9 mouse cellular contexts compared by ENCODE assay signal in genomic region chr19:12002125-12002524, GRCm38 (mm10). TPM values are rescaled to one million over a fixed set of nuclear protein-coding genes. Genes with fewer than 3 reads are reported as not detected.
A peak's percentile ranks its signal among the peaks of the same experiment; 100 is the strongest.
DNase-seq lines count a peak whose midpoint lies in the region; ATAC-seq lines count a peak whose summit lies in the region.
"Had no signal": no experiment of that assay in that cellular context is flagged by ENCODE, and none has a peak within 500 bp of the region (broad histone marks: within the 10 kb centered on the region; RNA-seq: fewer than 3 reads in every experiment).

No protein-coding gene starts in this region.

- ATAC-seq in intestine, embryonic 15.5 days: peak; percentile 39
- ATAC-seq in limb, embryonic 13.5 days (ENCODE audit: low FRiP score, low read depth): peak; percentile 18; the same call in 1 of the 2 replicates
- no peak for ATAC-seq in midbrain, embryonic 14.5 days (ENCODE audit: low FRiP score, low TSS enrichment)

- no peaks in the 10 kb centered on the region for H3K27me3 ChIP-seq in intestine, embryonic 15.5 days (replicated peaks)
- H3K27me3 ChIP-seq in limb, embryonic 13.5 days: no peaks in the 10 kb centered on the region
- H3K27me3 ChIP-seq in midbrain, embryonic 14.5 days (ENCODE audit: control insufficient read depth, insufficient read depth, low read length): no peaks in the 10 kb centered on the region

- no peaks in the 10 kb centered on the region for H3K9me3 ChIP-seq in intestine, embryonic 15.5 days
- no peaks in the 10 kb centered on the region for H3K9me3 ChIP-seq in limb, embryonic 13.5 days
- no peaks in the 10 kb centered on the region for H3K9me3 ChIP-seq in midbrain, embryonic 14.5 days (ENCODE audit: control insufficient read depth, low read length)

- H3K36me3 ChIP-seq in intestine, embryonic 15.5 days: no peaks in the 10 kb centered on the region
- H3K36me3 ChIP-seq in limb, embryonic 13.5 days: no peaks in the 10 kb centered on the region
- no peaks in the 10 kb centered on the region for H3K36me3 ChIP-seq in midbrain, embryonic 14.5 days (ENCODE audit: control insufficient read depth, insufficient read depth, low read length)

- H3K4me3 ChIP-seq in intestine, embryonic 15.5 days (replicated peaks): 0 out of 2 replicates have a peak overlapping the region, but pooled peaks have one; percentile 0
- peak overlapping the region; percentile 26 for H3K4me3 ChIP-seq in limb, embryonic 13.5 days
- peak overlapping the region; percentile 19; the same call in 1 of the 2 replicates for H3K4me3 ChIP-seq in midbrain, embryonic 14.5 days (replicated peaks; ENCODE audit: low read depth, low read length)

- no peak overlapping the region for H3K9ac ChIP-seq in intestine, embryonic 15.5 days
- no peak overlapping the region for H3K9ac ChIP-seq in limb, embryonic 13.5 days
- H3K9ac ChIP-seq in midbrain, embryonic 14.5 days (replicated peaks; ENCODE audit: low read length): no peak overlapping the region

- peaks cover 6% of the 10 kb centered on the region; the same call in 1 of the 2 replicates for H3K4me1 ChIP-seq in intestine, embryonic 15.5 days (replicated peaks)
- H3K4me1 ChIP-seq in limb, embryonic 13.5 days: peaks cover 14% of the 10 kb centered on the region
- H3K4me1 ChIP-seq in midbrain, embryonic 14.5 days (ENCODE audit: control insufficient read depth, insufficient read depth, low read length): peaks cover 14% of the 10 kb centered on the region

- peak overlapping the region; percentile 13 for H3K4me2 ChIP-seq in intestine, embryonic 15.5 days (replicated peaks)
- peak overlapping the region; percentile 50 for H3K4me2 ChIP-seq in limb, embryonic 13.5 days (replicated peaks)
- H3K4me2 ChIP-seq in midbrain, embryonic 14.5 days (ENCODE audit: low read length): peak overlapping the region; percentile 28

- DNase-seq in urinary bladder, postnatal 14 days (ENCODE audit: low spot score): peak; percentile 36
- no peak for DNase-seq in urinary bladder, postnatal 10 days (ENCODE audit: low spot score)
- peak; percentile 89 for DNase-seq in embryo, embryonic 10 days (ENCODE audit: low spot score)
- DNase-seq in heart, adult 11 months: peak; percentile 94
- DNase-seq in midbrain, embryonic 14.5 days: peak; percentile 76
- DNase-seq in spleen, postnatal 4 days (ENCODE audit: low spot score in 2 of 2): peak; percentile 65 to 81

- H3K27ac ChIP-seq in intestine, embryonic 15.5 days: no peak overlapping the region
- H3K27ac ChIP-seq in limb, embryonic 13.5 days: no peak overlapping the region
- no peak overlapping the region for H3K27ac ChIP-seq in midbrain, embryonic 14.5 days (replicated peaks; ENCODE audit: low read depth, low read length)

- 5% methylated on average over 11 of the region's 11 CpGs for WGBS in intestine, embryonic 15.5 days
- WGBS in limb, embryonic 13.5 days: 3% methylated on average over 11 of the region's 11 CpGs
- 1% methylated on average over 11 of the region's 11 CpGs for WGBS in midbrain, embryonic 14.5 days

RNA-seq across cellular contexts. Expression of gene Osbp, which starts 36.4 kb away (rescaled TPM):
- 4.2 and 4.4 TPM in 2 replicates for polyA plus RNA-seq in intestine, embryonic 15.5 days (2015; fragmentation: Nextera tagmentation; extraction: Ambion mirVana)
- 5.1 and 5.3 TPM in 2 replicates for polyA plus RNA-seq in limb, embryonic 13.5 days (2015; fragmentation: Nextera tagmentation; extraction: Ambion mirVana)
- polyA plus RNA-seq in midbrain, embryonic 14.5 days (2014; fragmentation: Nextera tagmentation; extraction: Ambion mirVana): 6.7 and 8.0 TPM in 2 replicates

RNA-seq across cellular contexts. Expression of gene Olfr1423, which starts 39.0 kb away (rescaled TPM):
- not detected in 2 replicates for polyA plus RNA-seq in intestine, embryonic 15.5 days (2015; fragmentation: Nextera tagmentation; extraction: Ambion mirVana)
- not detected in 2 replicates for polyA plus RNA-seq in limb, embryonic 13.5 days (2015; fragmentation: Nextera tagmentation; extraction: Ambion mirVana)
- not detected in 2 replicates for polyA plus RNA-seq in midbrain, embryonic 14.5 days (2014; fragmentation: Nextera tagmentation; extraction: Ambion mirVana)
- polyA plus RNA-seq: small intestine, adult 2 months had no signal
